Mouse (Mus musculus): ENCODE results near the gene Syt1.

GRCm38 (mm10) chr10:108541555-108541954 lies 469.2 kb downstream of the Syt1 start:
- TF ChIP-seq CTCF (IDR thresholded peaks at IDR 0.05; ENCODE audit: extremely low read depth, insufficient read depth, low read length) (no peak), POLR2A (IDR thresholded peaks at IDR 0.05; ENCODE audit: extremely low read depth, insufficient read depth, low read length) (no peak)

Measured in cortical plate, adult 2 months (tissue).